Mouse (Mus musculus) neural tube, embryonic 13.5 days (tissue): Measurements from ENCODE around the gene Gm21312. TPM values are rescaled to one million over a fixed set of nuclear protein-coding genes. Genes with fewer than 3 reads are reported as not detected.

ENCODE experiments used
- polyA plus RNA-seq: library from polyadenylated mRNA; unstranded; fragments of >200 nt; fragmentation: Nextera tagmentation; extraction: Ambion mirVana; gene quantifications from 2 replicates; pipeline ENCODE4 v1.2.1, GENCODE M21; 2015

The Gm21312 gene
- polyA plus RNA-seq, 1 experiment from 2014 or later = not detected

Other genes with a start within 250 kb of the Gm21312 start
- not detected in 2 replicates for gene Gm21293, start 34.0 kb upstream of the Gm21312 start, polyA plus RNA-seq
- not detected in 2 replicates for gene Gm6763, start 25.5 kb upstream of the Gm21312 start, polyA plus RNA-seq
- not detected in 2 replicates for gene Gm8764, start 17.0 kb upstream of the Gm21312 start, polyA plus RNA-seq
- not detected in 2 replicates for gene Gm21304, start 8.5 kb upstream of the Gm21312 start, polyA plus RNA-seq
- gene Gm20765, start 8.5 kb downstream of the Gm21312 start, polyA plus RNA-seq = not detected in 2 replicates
- not detected in 2 replicates for gene Gm4340, start 17.0 kb downstream of the Gm21312 start, polyA plus RNA-seq